Mouse (Mus musculus) embryonic facial prominence, embryonic 15.5 days (tissue): Measurements from ENCODE around the gene Adssl1. TPM values are rescaled to one million over a fixed set of nuclear protein-coding genes. Genes with fewer than 3 reads are reported as not detected.

ENCODE experiments used
- ATAC-seq: fragments of 200-750 bp; cut with Nextera tagmentation; 2 replicates; pipeline ENCODE4 v1.8.0; 2017; ENCODE audit warnings: low read depth, moderate TSS enrichment; ENCODE audit not compliant: insufficient number of reproducible peaks, low FRiP score, low TSS enrichment
- H3K27ac ChIP-seq: fragments of 300-500 bp; sonication (generic); replicated peaks from 2 replicates; pipeline ENCODE4 v1.5.1; 2015; ENCODE audit warnings: mild to moderate bottlenecking, inconsistent platforms
- H3K27me3 ChIP-seq: fragments of 300-500 bp; sonication (generic); 2 replicates; pipeline ENCODE4 v1.6.1; 2015; ENCODE audit warnings: inconsistent platforms
- H3K36me3 ChIP-seq: fragments of 300-500 bp; sonication (generic); 2 replicates; pipeline ENCODE4 v1.6.1; 2015; ENCODE audit warnings: mild to moderate bottlenecking, inconsistent platforms
- H3K4me1 ChIP-seq: fragments of 300-500 bp; sonication (generic); 2 replicates; pipeline ENCODE4 v1.6.1; 2015; ENCODE audit warnings: inconsistent platforms
- H3K4me2 ChIP-seq: fragments of 300-500 bp; sonication (generic); replicated peaks from 2 replicates; pipeline ENCODE4 v1.6.1; 2015; ENCODE audit warnings: mild to moderate bottlenecking, inconsistent platforms
- H3K4me3 ChIP-seq: fragments of 300-500 bp; sonication (generic); replicated peaks from 2 replicates; pipeline ENCODE4 v1.5.1; 2015; ENCODE audit warnings: mild to moderate bottlenecking, inconsistent platforms
- H3K9ac ChIP-seq: fragments of 300-500 bp; sonication (generic); 2 replicates; pipeline ENCODE4 v1.6.1; 2015; ENCODE audit warnings: inconsistent platforms
- H3K9me3 ChIP-seq: fragments of 300-500 bp; sonication (generic); replicated peaks from 2 replicates; pipeline ENCODE4 v1.6.1; 2016; ENCODE audit warnings: inconsistent platforms
- WGBS: fragments of 180-500 bp; shearing (Covaris S2); methylation state at CpG from one replicate; pipeline ENCODE4 v1.1.7; 2015; 5-methylcytosine and 5-hydroxymethylcytosine counted together
- polyA plus RNA-seq: library from polyadenylated mRNA; unstranded; fragments of >200 nt; fragmentation: Nextera tagmentation; extraction: Ambion mirVana; gene quantifications from 2 replicates; pipeline ENCODE4 v1.2.1, GENCODE M21; 2015

Adssl1 gene
- polyA plus RNA-seq, 1 experiment from 2014 or later, result 12.4 TPM

- Histone ChIP-seq H3K27ac (no peak overlapping the region), H3K4me1 (peaks cover 8% of the 10 kb centered on the region), H3K36me3 (peaks cover 25% of the 10 kb centered on the region; the same call in 1 of the 2 replicates), H3K9ac (no peak overlapping the region), H3K27me3 (no peaks in the 10 kb centered on the region), H3K4me2 (no peak overlapping the region), H3K9me3 (no peaks in the 10 kb centered on the region), H3K4me3 (no peak overlapping the region)
- 85% methylated on average over 10 of the region's 10 CpGs for WGBS
- ATAC-seq, result no peak
Measured at GRCm38 (mm10) chr12:112609031-112609430, 10.8 kb upstream of the Adssl1 start.

- H3K9ac ChIP-seq, result no peak overlapping the region
- no peaks in the 10 kb centered on the region for H3K9me3 ChIP-seq
- H3K4me1 ChIP-seq, result peaks cover 35% of the 10 kb centered on the region
- no peak for ATAC-seq
- no peak overlapping the region for H3K4me3 ChIP-seq
- peaks cover 8% of the 10 kb centered on the region; the same call in 1 of the 2 replicates for H3K36me3 ChIP-seq
- H3K27me3 ChIP-seq, result peaks cover 21% of the 10 kb centered on the region
- no peak overlapping the region for H3K27ac ChIP-seq
- no peak overlapping the region for H3K4me2 ChIP-seq
- WGBS, result 49% methylated on average over 9 of the region's 9 CpGs
Measured at GRCm38 (mm10) chr12:112616668-112617067, 3.2 kb upstream of the Adssl1 start.

DNA sequence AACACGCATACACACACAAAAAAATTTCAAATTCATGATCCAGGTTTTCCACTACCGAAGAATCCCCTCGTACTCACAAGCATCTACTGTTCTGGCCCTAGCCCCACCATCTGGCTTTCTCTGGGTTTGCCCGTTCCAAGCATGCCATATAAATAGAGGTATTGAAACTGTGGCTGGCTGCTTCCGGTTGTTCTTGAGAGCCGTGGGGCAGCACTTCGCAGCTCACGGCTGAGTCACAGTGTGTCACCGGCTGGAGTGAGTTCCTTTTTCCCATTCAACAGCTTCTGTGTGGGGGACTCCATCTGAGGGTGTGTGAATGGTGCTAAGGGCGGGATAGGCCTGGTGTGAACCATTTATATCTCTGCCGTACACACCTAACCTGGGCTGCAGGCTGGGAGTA lies 2.7 kb upstream of the Adssl1 start:
- ATAC-seq, result no peak
- Histone ChIP-seq H3K27ac (no peak overlapping the region), H3K9ac (no peak overlapping the region)

GRCm38 (mm10) chr12:112617898-112618380 lies 1.9 kb upstream of the Adssl1 start:
- 12% methylated on average over 8 of the region's 8 CpGs for WGBS
- no peak overlapping the region for H3K9ac ChIP-seq
- H3K4me1 ChIP-seq, result peaks cover 35% of the 10 kb centered on the region
- H3K27ac ChIP-seq, result no peak overlapping the region
- peaks cover 26% of the 10 kb centered on the region for H3K27me3 ChIP-seq
- H3K4me3 ChIP-seq, result no peak overlapping the region
- ATAC-seq, result peak; percentile 63
- H3K4me2 ChIP-seq, result 0 out of 2 replicates have a peak overlapping the region, but pooled peaks have one; percentile 12
- H3K36me3 ChIP-seq, result no peaks in the 10 kb centered on the region
- H3K9me3 ChIP-seq, result no peaks in the 10 kb centered on the region

More for the DNA sequence above, 2.7 kb upstream of the Adssl1 start:
- H3K4me1 ChIP-seq, result peaks cover 35% of the 10 kb centered on the region
- H3K9me3 ChIP-seq, result no peaks in the 10 kb centered on the region
- H3K27me3 ChIP-seq, result peaks cover 26% of the 10 kb centered on the region
- no peak overlapping the region for H3K4me3 ChIP-seq
- peaks cover 3% of the 10 kb centered on the region; the same call in 1 of the 2 replicates for H3K36me3 ChIP-seq
- 73% methylated on average over 11 of the region's 11 CpGs for WGBS
- H3K4me2 ChIP-seq, result no peak overlapping the region

DNA sequence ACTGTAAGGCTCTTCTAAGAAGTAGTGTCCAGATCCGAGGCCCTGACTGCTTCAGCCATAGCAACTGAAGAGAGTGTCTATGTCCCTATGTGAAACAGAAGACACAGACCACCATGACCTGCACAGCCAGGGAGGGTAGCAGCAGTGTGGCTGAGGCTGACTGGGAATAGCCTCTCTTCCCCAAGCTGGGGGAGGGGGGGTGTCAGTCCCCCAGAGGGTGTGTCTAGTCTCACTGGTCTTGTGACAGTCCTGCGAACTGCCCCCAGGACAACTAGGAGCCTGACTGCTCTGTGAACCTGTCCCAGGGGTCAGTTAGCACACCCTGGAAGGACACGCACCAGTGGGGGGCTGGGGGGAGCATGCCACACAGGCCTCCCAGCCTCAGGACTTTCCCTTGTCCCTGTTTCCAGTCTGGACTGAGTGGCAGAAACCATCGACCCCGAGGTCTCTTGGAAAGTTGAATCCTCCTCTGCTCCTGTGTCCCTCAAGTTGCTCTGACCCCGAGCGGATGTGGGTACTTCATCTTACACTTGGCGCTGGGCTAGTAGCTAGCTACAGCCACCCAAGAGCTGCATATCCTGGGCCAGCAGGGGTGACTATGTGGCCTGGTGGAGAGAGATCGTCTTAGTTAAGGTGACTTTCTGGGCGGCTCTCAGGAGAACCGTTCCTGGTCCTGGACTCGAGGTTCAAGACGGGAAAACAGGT lies 712 bp upstream of the Adssl1 start:
- Histone ChIP-seq H3K27ac (no peak overlapping the region; the same call in 1 of the 2 replicates), H3K9ac (no peak overlapping the region)
- WGBS, result 27% methylated on average over 13 of the region's 13 CpGs

DNA sequence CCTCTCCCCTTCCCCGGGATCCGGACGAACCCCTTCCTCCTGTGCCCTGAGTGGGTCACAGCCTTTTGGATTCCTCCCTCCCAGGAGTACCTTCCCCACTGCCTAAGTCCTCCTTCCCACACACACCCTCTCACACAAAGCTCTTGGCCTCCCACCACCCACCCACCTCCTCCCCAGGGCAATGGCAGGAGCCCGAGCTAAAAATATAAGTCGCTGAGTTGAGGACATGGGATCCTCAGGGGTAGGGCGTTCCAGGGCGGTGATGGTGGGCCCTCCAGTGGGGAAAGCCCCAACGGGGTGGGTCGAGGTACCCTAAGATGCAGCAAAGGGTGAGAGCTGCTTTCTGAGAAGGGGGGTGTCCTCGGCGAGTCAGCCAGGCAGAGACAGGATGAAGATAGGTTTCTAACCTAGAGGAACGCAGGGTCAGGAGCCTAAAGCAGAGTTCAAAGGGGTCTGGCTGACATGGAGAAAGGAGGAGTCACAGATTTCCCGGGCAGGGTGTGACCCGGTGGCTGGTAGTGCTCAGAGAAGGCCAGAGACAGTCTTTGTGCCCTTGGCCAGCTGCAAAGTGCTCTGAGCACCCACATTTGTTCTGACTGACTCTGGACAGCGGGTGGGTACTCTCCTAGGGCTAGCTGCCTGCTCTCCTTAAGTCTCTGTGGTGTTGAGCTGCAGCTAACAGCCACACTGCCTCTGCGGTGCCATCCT lies 663 bp downstream of the Adssl1 start:
- Histone ChIP-seq H3K27me3 (peaks cover 26% of the 10 kb centered on the region), H3K27ac (no peak overlapping the region), H3K4me1 (peaks cover 35% of the 10 kb centered on the region), H3K9me3 (no peaks in the 10 kb centered on the region), H3K4me2 (peak overlapping the region; percentile 82), H3K36me3 (no peaks in the 10 kb centered on the region), H3K9ac (0 out of 2 replicates have a peak overlapping the region, but pooled peaks have one; percentile 26), H3K4me3 (peak overlapping the region; percentile 45)
- ATAC-seq, result no peak
- WGBS, result 13% methylated on average over 16 of the region's 16 CpGs

More for the DNA sequence above, 712 bp upstream of the Adssl1 start:
- Histone ChIP-seq H3K9me3 (no peaks in the 10 kb centered on the region), H3K4me2 (peak overlapping the region; percentile 82), H3K36me3 (no peaks in the 10 kb centered on the region), H3K27me3 (peaks cover 26% of the 10 kb centered on the region), H3K4me3 (peak overlapping the region; percentile 45), H3K4me1 (peaks cover 35% of the 10 kb centered on the region)
- ATAC-seq, result no peak

DNA sequence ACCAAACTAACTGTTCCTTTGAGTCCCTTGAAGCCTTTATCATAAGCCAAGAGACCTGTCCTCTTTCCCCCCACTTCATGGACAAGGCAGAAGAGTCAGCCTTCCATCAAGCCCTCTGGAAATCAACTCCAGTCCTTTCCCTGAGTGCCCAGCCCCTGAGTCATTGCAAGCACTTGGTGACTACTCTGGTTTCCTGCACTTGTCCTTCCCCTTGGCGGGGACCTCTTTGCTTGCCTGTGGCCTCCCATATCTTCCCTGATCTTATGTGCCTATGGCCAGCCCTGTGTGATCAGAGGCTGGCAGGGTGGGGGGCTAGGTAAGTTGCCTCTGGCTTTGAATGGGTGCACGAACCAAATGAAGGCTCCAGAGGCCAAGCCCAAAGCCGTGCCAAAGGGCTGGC lies 2.1 kb downstream of the Adssl1 start:
- no peak for ATAC-seq
- H3K36me3 ChIP-seq, result no peaks in the 10 kb centered on the region

GRCm38 (mm10) chr12:112623742-112624141 lies 3.9 kb downstream of the Adssl1 start:
- peaks cover 37% of the 10 kb centered on the region for H3K4me1 ChIP-seq
- H3K27me3 ChIP-seq, result peaks cover 21% of the 10 kb centered on the region
- H3K4me3 ChIP-seq, result no peak overlapping the region
- no peak for ATAC-seq
- no peak overlapping the region for H3K27ac ChIP-seq
- no peaks in the 10 kb centered on the region for H3K9me3 ChIP-seq
- no peaks in the 10 kb centered on the region for H3K36me3 ChIP-seq
- no peak overlapping the region for H3K9ac ChIP-seq
- H3K4me2 ChIP-seq, result no peak overlapping the region
- 18% methylated on average over 2 of the region's 2 CpGs for WGBS

More for the DNA sequence above, 2.1 kb downstream of the Adssl1 start:
- Histone ChIP-seq H3K4me3 (no peak overlapping the region), H3K9me3 (no peaks in the 10 kb centered on the region), H3K27ac (no peak overlapping the region), H3K4me1 (peaks cover 44% of the 10 kb centered on the region), H3K9ac (no peak overlapping the region), H3K27me3 (peaks cover 26% of the 10 kb centered on the region), H3K4me2 (no peak overlapping the region)
- WGBS, result 84% methylated on average over 3 of the region's 3 CpGs

DNA sequence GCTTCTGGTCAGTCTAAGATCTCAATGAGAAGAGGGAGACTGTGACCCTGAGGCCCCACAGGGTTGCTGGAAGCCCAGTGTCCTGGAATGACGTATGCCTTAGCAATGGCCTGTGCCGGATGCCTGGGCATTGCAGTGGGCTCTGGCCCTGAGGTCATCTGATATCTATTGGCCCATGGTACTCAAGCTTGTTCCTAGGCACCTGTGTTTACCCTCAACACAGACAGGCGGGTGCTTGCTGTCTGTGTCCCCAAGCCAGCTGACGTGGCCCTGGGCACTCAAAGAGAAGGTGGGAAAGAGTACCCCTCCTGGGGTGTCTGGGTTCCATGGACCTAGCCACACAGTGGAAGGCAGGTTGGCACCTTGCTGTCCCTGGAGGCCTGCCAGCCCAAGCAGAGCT lies 5.9 kb downstream of the Adssl1 start:
- no peak for ATAC-seq
- H3K4me1 ChIP-seq, result peaks cover 27% of the 10 kb centered on the region
- WGBS, result 73% methylated on average over 4 of the region's 4 CpGs

DNA sequence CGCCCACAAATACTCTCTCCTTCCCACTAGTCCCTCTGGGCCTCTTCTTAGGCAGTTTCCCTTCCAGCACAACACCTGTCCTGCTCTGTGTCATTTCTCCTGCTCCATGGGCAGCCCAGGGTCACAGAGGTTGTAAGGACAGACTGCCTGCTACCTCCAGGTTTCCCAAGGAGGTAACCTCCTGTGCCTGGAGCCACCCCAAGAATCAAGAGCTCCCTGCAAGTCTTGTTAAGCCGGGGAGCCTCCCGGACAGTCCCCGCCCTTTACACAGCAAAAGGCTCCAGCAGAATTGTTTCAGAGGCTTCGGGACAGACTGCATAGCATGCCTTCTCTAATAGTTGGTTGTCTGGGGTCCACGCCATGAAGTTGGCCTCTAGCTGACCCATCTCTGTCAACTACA lies 6.6 kb downstream of the Adssl1 start:
- H3K4me1 ChIP-seq, result peaks cover 23% of the 10 kb centered on the region
- no peak for ATAC-seq
- peaks cover 6% of the 10 kb centered on the region for H3K27me3 ChIP-seq
- no peak overlapping the region for H3K27ac ChIP-seq
- 72% methylated on average over 6 of the region's 6 CpGs for WGBS
- H3K9ac ChIP-seq, result no peak overlapping the region
- H3K4me2 ChIP-seq, result no peak overlapping the region
- no peak overlapping the region for H3K4me3 ChIP-seq
- no peaks in the 10 kb centered on the region for H3K9me3 ChIP-seq
- H3K36me3 ChIP-seq, result no peaks in the 10 kb centered on the region

More for the DNA sequence above, 5.9 kb downstream of the Adssl1 start:
- no peak overlapping the region for H3K4me2 ChIP-seq
- H3K9me3 ChIP-seq, result no peaks in the 10 kb centered on the region
- H3K9ac ChIP-seq, result no peak overlapping the region
- no peak overlapping the region for H3K4me3 ChIP-seq
- no peak overlapping the region for H3K27ac ChIP-seq
- peaks cover 14% of the 10 kb centered on the region for H3K27me3 ChIP-seq
- H3K36me3 ChIP-seq, result no peaks in the 10 kb centered on the region

- Histone ChIP-seq H3K4me3 (no peak overlapping the region), H3K9ac (no peak overlapping the region), H3K4me2 (no peak overlapping the region), H3K36me3 (no peaks in the 10 kb centered on the region), H3K4me1 (peaks cover 23% of the 10 kb centered on the region), H3K27ac (no peak overlapping the region), H3K27me3 (no peaks in the 10 kb centered on the region), H3K9me3 (no peaks in the 10 kb centered on the region)
- WGBS, result 56% methylated on average over 7 of the region's 7 CpGs
- ATAC-seq, result no peak
Measured at GRCm38 (mm10) chr12:112627097-112627881, 7.4 kb downstream of the Adssl1 start.
